Mouse (Mus musculus) megakaryocyte-erythroid progenitor cell, adult 5 weeks (primary cell): ENCODE data around the gene Cflar. TPM values are rescaled to one million over a fixed set of nuclear protein-coding genes. Genes with fewer than 3 reads are reported as not detected.

Experiments used
- polyA plus RNA-seq: library from polyadenylated mRNA; stranded (reverse); fragments of >175 nt; gene quantifications from 2 replicates; pipeline ENCODE4 v1.2.3, GENCODE M21; 2012

Cflar gene
- 5.2 and 6.0 TPM in 2 replicates for polyA plus RNA-seq

GRCm38 (mm10) chr1:58711365-58712016 is at the start of gene Cflar:
Gene Cflar (plus strand): TSS chr1:58711508.

GRCm38 (mm10) chr1:58695810-58696209 is 15.5 kb upstream of the Cflar start, which contains the start of gene Als2cr12:
Gene Als2cr12 (minus strand): TSS chr1:58695989.

GRCm38 (mm10) chr1:58795291-58796058 is 84.2 kb downstream of the Cflar start, which contains the start of gene Casp8:
Gene Casp8 (plus strand): TSS chr1:58795374.

Other genes starting within 250 kb of the Cflar start
- gene Orc2, start 206.4 kb upstream of the Cflar start, polyA plus RNA-seq: 14.6 and 21.0 TPM in 2 replicates
- 3.5 and 4.3 TPM in 2 replicates for gene Fam126b, start 125.2 kb upstream of the Cflar start, polyA plus RNA-seq
- gene Ndufb3, start 125.1 kb upstream of the Cflar start, polyA plus RNA-seq: 6.3 and 7.1 TPM in 2 replicates
- 0.05 TPM in 1 of 2 replicates, not detected in the other for gene Als2cr12, start 15.5 kb upstream of the Cflar start, polyA plus RNA-seq
- 5.3 and 5.5 TPM in 2 replicates for gene Casp8, start 83.9 kb downstream of the Cflar start, polyA plus RNA-seq